Mouse (Mus musculus): Measurements from ENCODE around the gene Ttll5. TPM values are rescaled to one million over a fixed set of nuclear protein-coding genes. Genes with fewer than 3 reads are reported as not detected.

The Ttll5 gene
- total and polyA plus RNA-seq, 2 experiments from 2014 or later, result 10.4 to 15.9 TPM

DNA sequence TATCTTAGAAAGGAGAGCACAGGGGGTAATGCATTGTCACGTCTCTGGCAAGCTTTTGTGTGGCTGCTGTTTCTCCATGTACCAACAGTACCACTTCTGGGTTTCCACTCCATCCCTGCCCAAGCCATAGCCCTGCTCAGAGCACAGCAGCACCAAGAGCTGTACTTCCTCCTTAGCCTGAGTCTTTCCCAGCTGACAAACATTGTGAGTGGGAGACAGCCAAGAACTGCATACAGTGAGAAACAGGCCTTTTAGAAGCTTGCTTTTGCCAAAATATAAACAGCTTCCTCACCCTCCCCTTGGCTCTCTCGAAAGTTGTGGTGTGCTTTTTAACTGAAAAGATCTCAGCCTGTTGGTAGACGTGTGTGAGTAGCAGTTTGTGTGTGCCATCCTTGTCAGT, 182.9 kb downstream of the Ttll5 start:
- no peak for ATAC-seq (ENCODE audit: low FRiP score)
- no peaks in the 10 kb centered on the region for H3K36me3 ChIP-seq (ENCODE audit: insufficient read depth, low read length)
- no peaks in the 10 kb centered on the region for H3K9me3 ChIP-seq (ENCODE audit: low read length)
- no peak overlapping the region for H3K4me2 ChIP-seq (ENCODE audit: low read depth, low read length, poor library complexity, severe bottlenecking)
- no peak for DNase-seq (ENCODE audit: low spot score)
- H3K4me1 ChIP-seq (ENCODE audit: insufficient read depth, low read length), result no peaks in the 10 kb centered on the region
- no peaks in the 10 kb centered on the region for H3K27me3 ChIP-seq (ENCODE audit: insufficient read depth, low read length)
- no peak overlapping the region for H3K9ac ChIP-seq (replicated peaks; ENCODE audit: low read length, poor library complexity, severe bottlenecking)
- no peak overlapping the region for H3K27ac ChIP-seq (ENCODE audit: low read depth, low read length)
- H3K4me3 ChIP-seq (ENCODE audit: low read depth, low read length), result no peak overlapping the region
- 76% methylated on average over 3 of the region's 3 CpGs for WGBS
- no peak for TF ChIP-seq CTCF (IDR thresholded peaks at IDR 0.05)

GRCm38 (mm10) chr12:86010656-86011055, 186.2 kb downstream of the Ttll5 start:
- 85% methylated on average over 5 of the region's 5 CpGs for WGBS

GRCm38 (mm10) chr12:86012195-86012594, 187.7 kb downstream of the Ttll5 start:
- Histone ChIP-seq H3K4me1 (ENCODE audit: insufficient read depth, low read length) (no peaks in the 10 kb centered on the region), H3K27me3 (ENCODE audit: insufficient read depth, low read length) (no peaks in the 10 kb centered on the region), H3K4me2 (ENCODE audit: low read depth, low read length, poor library complexity, severe bottlenecking) (no peak overlapping the region), H3K9me3 (ENCODE audit: low read length) (no peaks in the 10 kb centered on the region), H3K36me3 (ENCODE audit: insufficient read depth, low read length) (peaks cover 15% of the 10 kb centered on the region; the same call in 1 of the 2 replicates), H3K9ac (replicated peaks; ENCODE audit: low read length, poor library complexity, severe bottlenecking) (no peak overlapping the region), H3K27ac (ENCODE audit: low read depth, low read length) (no peak overlapping the region), H3K4me3 (ENCODE audit: low read depth, low read length) (no peak overlapping the region)
- no peak for TF ChIP-seq CTCF (IDR thresholded peaks at IDR 0.05)
- 89% methylated on average over 2 of the region's 2 CpGs for WGBS
- ATAC-seq (ENCODE audit: low FRiP score) (no peak), DNase-seq (ENCODE audit: low spot score) (no peak)

More at GRCm38 (mm10) chr12:86010656-86011055, 186.2 kb downstream of the Ttll5 start:
- Histone ChIP-seq H3K27me3 (ENCODE audit: insufficient read depth, low read length) (no peaks in the 10 kb centered on the region), H3K4me1 (ENCODE audit: insufficient read depth, low read length) (no peaks in the 10 kb centered on the region), H3K9ac (replicated peaks; ENCODE audit: low read length, poor library complexity, severe bottlenecking) (no peak overlapping the region), H3K36me3 (ENCODE audit: insufficient read depth, low read length) (peaks cover 15% of the 10 kb centered on the region; the same call in 1 of the 2 replicates), H3K4me2 (ENCODE audit: low read depth, low read length, poor library complexity, severe bottlenecking) (no peak overlapping the region), H3K27ac (ENCODE audit: low read depth, low read length) (no peak overlapping the region), H3K4me3 (ENCODE audit: low read depth, low read length) (no peak overlapping the region), H3K9me3 (ENCODE audit: low read length) (no peaks in the 10 kb centered on the region)
- ATAC-seq (ENCODE audit: low FRiP score) (no peak), DNase-seq (ENCODE audit: low spot score) (no peak)
- TF ChIP-seq CTCF (IDR thresholded peaks at IDR 0.05), result no peak

DNA sequence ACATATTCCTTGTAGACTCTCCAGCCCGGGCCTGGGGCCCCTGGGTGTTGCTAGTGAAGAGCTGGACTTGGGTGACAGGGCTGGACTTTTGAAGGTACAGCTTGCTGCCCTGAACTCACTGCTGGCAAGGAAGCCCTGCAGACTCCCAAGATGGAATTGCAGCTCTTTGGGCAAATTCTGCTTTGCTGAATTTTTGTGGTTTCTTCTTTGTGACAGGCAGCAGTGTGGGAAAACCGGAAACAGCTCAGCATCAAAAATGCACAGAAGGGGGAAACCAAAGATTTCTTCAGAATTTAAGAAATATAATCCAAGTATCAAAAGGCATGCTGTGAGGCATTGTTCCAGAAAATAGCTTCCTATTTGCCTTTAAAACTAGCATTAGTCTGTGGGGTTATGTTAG, 189.7 kb downstream of the Ttll5 start:
- H3K36me3 ChIP-seq (ENCODE audit: insufficient read depth, low read length), result peaks cover 15% of the 10 kb centered on the region; the same call in 1 of the 2 replicates
- no peak overlapping the region for H3K4me3 ChIP-seq (ENCODE audit: low read depth, low read length)
- H3K4me2 ChIP-seq (ENCODE audit: low read depth, low read length, poor library complexity, severe bottlenecking), result no peak overlapping the region
- no peaks in the 10 kb centered on the region for H3K27me3 ChIP-seq (ENCODE audit: insufficient read depth, low read length)
- no peak for TF ChIP-seq CTCF (IDR thresholded peaks at IDR 0.05)
- H3K4me1 ChIP-seq (ENCODE audit: insufficient read depth, low read length), result no peaks in the 10 kb centered on the region
- no peaks in the 10 kb centered on the region for H3K9me3 ChIP-seq (ENCODE audit: low read length)
- ATAC-seq (ENCODE audit: low FRiP score) (no peak), DNase-seq (ENCODE audit: low spot score) (no peak)
- H3K27ac ChIP-seq (ENCODE audit: low read depth, low read length), result no peak overlapping the region
- no peak overlapping the region for H3K9ac ChIP-seq (replicated peaks; ENCODE audit: low read length, poor library complexity, severe bottlenecking)
- 94% methylated on average over 2 of the region's 2 CpGs for WGBS

DNA sequence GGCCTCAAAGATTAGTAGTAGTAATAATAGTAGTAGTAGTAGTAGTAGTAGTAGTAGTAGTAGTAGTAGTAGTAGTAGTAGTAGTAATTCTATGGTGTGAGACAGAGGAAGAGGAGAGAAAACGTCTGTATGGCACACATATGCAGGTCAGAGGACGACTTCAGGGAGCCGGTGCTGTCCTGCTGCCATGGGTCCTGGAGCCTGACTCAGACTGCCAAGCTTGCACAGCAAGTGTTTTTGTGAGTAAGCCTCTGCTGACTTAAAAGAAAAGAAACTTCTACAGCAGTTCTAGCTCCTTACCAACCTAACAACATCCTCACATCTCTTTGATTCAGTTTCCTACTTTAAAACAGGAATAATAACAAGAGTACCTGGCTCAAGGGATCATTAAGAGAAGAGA, 190.2 kb downstream of the Ttll5 start:
- no peak overlapping the region for H3K4me2 ChIP-seq (ENCODE audit: low read depth, low read length, poor library complexity, severe bottlenecking)
- H3K4me1 ChIP-seq (ENCODE audit: insufficient read depth, low read length), result no peaks in the 10 kb centered on the region
- peaks cover 15% of the 10 kb centered on the region; the same call in 1 of the 2 replicates for H3K36me3 ChIP-seq (ENCODE audit: insufficient read depth, low read length)
- no peaks in the 10 kb centered on the region for H3K27me3 ChIP-seq (ENCODE audit: insufficient read depth, low read length)
- no peak for DNase-seq (ENCODE audit: low spot score)
- H3K9ac ChIP-seq (replicated peaks; ENCODE audit: low read length, poor library complexity, severe bottlenecking), result no peak overlapping the region
- H3K4me3 ChIP-seq (ENCODE audit: low read depth, low read length), result no peak overlapping the region
- no peak for ATAC-seq (ENCODE audit: low FRiP score)
- WGBS, result 97% methylated on average over 3 of the region's 3 CpGs
- no peak overlapping the region for H3K27ac ChIP-seq (ENCODE audit: low read depth, low read length)
- H3K9me3 ChIP-seq (ENCODE audit: low read length), result no peaks in the 10 kb centered on the region
- no peak for TF ChIP-seq CTCF (IDR thresholded peaks at IDR 0.05)

DNA sequence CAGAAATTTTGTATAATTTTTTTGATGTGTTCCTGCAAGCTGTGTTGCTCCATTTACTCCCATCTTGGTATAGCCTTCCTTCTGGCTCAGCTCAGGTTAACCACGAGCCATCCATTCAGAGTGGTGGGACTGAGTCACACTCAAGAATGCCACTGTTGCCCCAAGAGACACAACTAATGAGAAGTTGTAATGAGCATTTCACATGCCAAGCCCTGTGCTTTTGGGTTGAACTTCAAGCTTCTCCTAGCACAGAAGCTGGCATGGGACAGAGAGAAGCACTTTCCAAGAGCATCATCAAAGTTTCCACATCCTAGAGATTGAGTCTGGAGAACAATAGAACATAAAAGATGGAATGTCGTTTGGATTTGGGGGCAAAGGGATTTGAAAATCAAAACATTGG, 190.7 kb downstream of the Ttll5 start:
- no peaks in the 10 kb centered on the region for H3K27me3 ChIP-seq (ENCODE audit: insufficient read depth, low read length)
- no peak for TF ChIP-seq CTCF (IDR thresholded peaks at IDR 0.05)
- ATAC-seq (ENCODE audit: low FRiP score) (no peak), DNase-seq (ENCODE audit: low spot score) (no peak)
- H3K9ac ChIP-seq (replicated peaks; ENCODE audit: low read length, poor library complexity, severe bottlenecking), result no peak overlapping the region
- no peaks in the 10 kb centered on the region for H3K9me3 ChIP-seq (ENCODE audit: low read length)
- H3K27ac ChIP-seq (ENCODE audit: low read depth, low read length), result no peak overlapping the region
- peaks cover 15% of the 10 kb centered on the region; the same call in 1 of the 2 replicates for H3K36me3 ChIP-seq (ENCODE audit: insufficient read depth, low read length)
- no peak overlapping the region for H3K4me3 ChIP-seq (ENCODE audit: low read depth, low read length)
- H3K4me1 ChIP-seq (ENCODE audit: insufficient read depth, low read length), result no peaks in the 10 kb centered on the region
- 81% methylated on average over 2 of the region's 2 CpGs for WGBS
- no peak overlapping the region for H3K4me2 ChIP-seq (ENCODE audit: low read depth, low read length, poor library complexity, severe bottlenecking)

Measured in midbrain, postnatal 0 days (tissue).